Mouse (Mus musculus) neural tube, embryonic 12.5 days (tissue): ENCODE results near the gene Etv2. TPM values are rescaled to one million over a fixed set of nuclear protein-coding genes. Genes with fewer than 3 reads are reported as not detected.

ENCODE experiments used
- microRNA-seq: library from miRNA; unstranded; fragments of <30 nt; microRNA quantifications from one replicate; pipeline ENCODE4, GENCODE M21; 2017
- polyA plus RNA-seq: library from polyadenylated mRNA; unstranded; fragments of >200 nt; fragmentation: Nextera tagmentation; extraction: Ambion mirVana; gene quantifications from 2 replicates; pipeline ENCODE4 v1.2.1, GENCODE M21; 2016

Etv2 gene
- polyA plus RNA-seq, 1 experiment from 2014 or later: not detected

Small RNA genes lying within 50 kb of the gene (microRNA-seq; reads per million reads assigned to microRNA genes)
- gene Mir3569: not detected

Other genes starting within 250 kb of the Etv2 start
- 22.6 and 23.2 TPM in 2 replicates for gene Tyrobp, start 222.1 kb downstream of the Etv2 start, polyA plus RNA-seq
- gene Hcst, start 216.0 kb downstream of the Etv2 start, polyA plus RNA-seq: 0.72 and 1.2 TPM in 2 replicates
- 1.4 and 2.1 TPM in 2 replicates for gene Nfkbid, start 214.1 kb downstream of the Etv2 start, polyA plus RNA-seq
- 368 and 386 TPM in 2 replicates for gene Aplp1, start 190.3 kb downstream of the Etv2 start, polyA plus RNA-seq
- 13.5 and 14.6 TPM in 2 replicates for gene Kirrel2, start 178.2 kb downstream of the Etv2 start, polyA plus RNA-seq
- gene Nphs1, start 177.5 kb downstream of the Etv2 start, polyA plus RNA-seq: 2.0 and 3.3 TPM in 2 replicates
- gene Prodh2, start 142.2 kb downstream of the Etv2 start, polyA plus RNA-seq: not detected in 2 replicates
- 78.3 and 90.0 TPM in 2 replicates for gene Arhgap33, start 100.8 kb downstream of the Etv2 start, polyA plus RNA-seq
- gene Hspb6, start 83.7 kb downstream of the Etv2 start, polyA plus RNA-seq: 5.4 and 6.0 TPM in 2 replicates
- 9.7 and 11.0 TPM in 2 replicates for gene Proser3, start 83.6 kb downstream of the Etv2 start, polyA plus RNA-seq
- 52.8 and 53.4 TPM in 2 replicates for gene Lin37, start 76.0 kb downstream of the Etv2 start, polyA plus RNA-seq
- gene U2af1l4, start 72.6 kb downstream of the Etv2 start, polyA plus RNA-seq: 83.8 and 87.9 TPM in 2 replicates
- gene Gm49396, start 72.5 kb downstream of the Etv2 start, polyA plus RNA-seq: 16.2 and 17.1 TPM in 2 replicates
- gene Psenen, start 72.2 kb downstream of the Etv2 start, polyA plus RNA-seq: 137 and 143 TPM in 2 replicates
- 4.1 and 5.7 TPM in 2 replicates for gene Igflr1, start 70.4 kb downstream of the Etv2 start, polyA plus RNA-seq
- gene Kmt2b, start 47.1 kb downstream of the Etv2 start, polyA plus RNA-seq: 12.2 and 13.7 TPM in 2 replicates
- gene Zbtb32, start 36.9 kb downstream of the Etv2 start, polyA plus RNA-seq: 0.22 and 0.47 TPM in 2 replicates
- 1.6 and 1.9 TPM in 2 replicates for gene Upk1a, start 23.0 kb downstream of the Etv2 start, polyA plus RNA-seq
- 912 and 934 TPM in 2 replicates for gene Cox6b1, start 9.7 kb downstream of the Etv2 start, polyA plus RNA-seq
- gene Rbm42, start 14.5 kb upstream of the Etv2 start, polyA plus RNA-seq: 163 and 167 TPM in 2 replicates
- 39.5 and 45.2 TPM in 2 replicates for gene Haus5, start 29.1 kb upstream of the Etv2 start, polyA plus RNA-seq
- gene Pmis2, start 35.8 kb upstream of the Etv2 start, polyA plus RNA-seq: not detected in 2 replicates
- gene 2200002J24Rik, start 63.1 kb upstream of the Etv2 start, polyA plus RNA-seq: not detected in 2 replicates
- gene Atp4a, start 76.4 kb upstream of the Etv2 start, polyA plus RNA-seq: 1.3 and 2.0 TPM in 2 replicates
- gene Tmem147, start 93.7 kb upstream of the Etv2 start, polyA plus RNA-seq: 185 and 194 TPM in 2 replicates
- 1.4 and 1.5 TPM in 2 replicates for gene Gapdhs, start 107.8 kb upstream of the Etv2 start, polyA plus RNA-seq
- 1.1 and 2.6 TPM in 2 replicates for gene Sbsn, start 115.6 kb upstream of the Etv2 start, polyA plus RNA-seq
- gene Dmkn, start 127.9 kb upstream of the Etv2 start, polyA plus RNA-seq: 0.24 and 0.38 TPM in 2 replicates
- not detected in 2 replicates for gene Krtdap, start 152.0 kb upstream of the Etv2 start, polyA plus RNA-seq
- 0.08 TPM in 1 of 2 replicates, not detected in the other for gene Ffar2, start 187.9 kb upstream of the Etv2 start, polyA plus RNA-seq
- not detected in 2 replicates for gene Ffar3, start 220.3 kb upstream of the Etv2 start, polyA plus RNA-seq
- not detected in 2 replicates for gene Ffar1, start 225.7 kb upstream of the Etv2 start, polyA plus RNA-seq
- gene Cd22, start 244.5 kb upstream of the Etv2 start, polyA plus RNA-seq: 0.05 TPM in 1 of 2 replicates, not detected in the other